Mouse (Mus musculus) hindbrain, embryonic 13.5 days (tissue): ENCODE measurements around the gene Bmpr1a. TPM values are rescaled to one million over a fixed set of nuclear protein-coding genes. Genes with fewer than 3 reads are reported as not detected.
A peak's percentile ranks its signal among the peaks of the same experiment; 100 is the strongest.

Experiments used
- ATAC-seq: fragments of 200-750 bp; cut with Nextera tagmentation; 2 replicates; pipeline ENCODE4 v1.8.0; 2017; ENCODE audit warnings: moderate TSS enrichment; ENCODE audit not compliant: low FRiP score
- H3K27ac ChIP-seq: fragments of 300-500 bp; sonication (generic); 2 replicates; pipeline ENCODE4 v1.5.1; 2015; ENCODE audit warnings: inconsistent platforms, mild to moderate bottlenecking, moderate library complexity
- H3K27me3 ChIP-seq: fragments of 300-500 bp; sonication (generic); 2 replicates; pipeline ENCODE4 v1.6.1; 2015; ENCODE audit warnings: mild to moderate bottlenecking, inconsistent platforms
- H3K36me3 ChIP-seq: fragments of 300-500 bp; sonication (generic); 2 replicates; pipeline ENCODE4 v1.6.1; 2015; ENCODE audit warnings: mild to moderate bottlenecking, inconsistent platforms
- H3K4me1 ChIP-seq: fragments of 300-500 bp; sonication (generic); replicated peaks from 2 replicates; pipeline ENCODE4 v1.6.1; 2015; ENCODE audit warnings: inconsistent platforms
- H3K4me2 ChIP-seq: fragments of 300-500 bp; sonication (generic); 2 replicates; pipeline ENCODE4 v1.6.1; 2015; ENCODE audit warnings: inconsistent platforms, mild to moderate bottlenecking, moderate library complexity
- H3K4me3 ChIP-seq: fragments of 300-500 bp; sonication (generic); 2 replicates; pipeline ENCODE4 v1.5.1; 2015; ENCODE audit warnings: mild to moderate bottlenecking, inconsistent platforms
- H3K9ac ChIP-seq: fragments of 300-500 bp; sonication (generic); 2 replicates; pipeline ENCODE4 v1.6.1; 2015; ENCODE audit warnings: mild to moderate bottlenecking, inconsistent platforms
- H3K9me3 ChIP-seq: fragments of 300-500 bp; sonication (generic); 2 replicates; pipeline ENCODE4 v1.6.1; 2016; ENCODE audit warnings: inconsistent platforms
- WGBS: fragments of 180-500 bp; shearing (Covaris S2); methylation state at CpG from one replicate; pipeline ENCODE4 v1.1.7; 2015; 5-methylcytosine and 5-hydroxymethylcytosine counted together
- polyA plus RNA-seq: library from polyadenylated mRNA; unstranded; fragments of >200 nt; fragmentation: Nextera tagmentation; extraction: Ambion mirVana; gene quantifications from 2 replicates; pipeline ENCODE4 v1.2.1, GENCODE M21; 2015

Gene Bmpr1a
- polyA plus RNA-seq, 1 experiment from 2014 or later: 20.5 TPM

GRCm38 (mm10) chr14:34503759-34504158 lies 618 bp upstream of the Bmpr1a start:
- H3K27ac ChIP-seq: no peak overlapping the region
- WGBS: 33% methylated on average over 6 of the region's 6 CpGs
- no peaks in the 10 kb centered on the region for H3K36me3 ChIP-seq
- H3K4me3 ChIP-seq: peak overlapping the region; percentile 88; the same call in 1 of the 2 replicates
- peaks cover 41% of the 10 kb centered on the region for H3K4me1 ChIP-seq
- no peak for ATAC-seq
- H3K9me3 ChIP-seq: no peaks in the 10 kb centered on the region
- peak overlapping the region; percentile 73 for H3K4me2 ChIP-seq
- H3K9ac ChIP-seq: no peak overlapping the region
- 0 out of 2 replicates have a peak, but pooled peaks cover 5% of the 10 kb centered on the region for H3K27me3 ChIP-seq

GRCm38 (mm10) chr14:34502475-34503324 lies 441 bp downstream of the Bmpr1a start:
- Histone ChIP-seq H3K4me1 (peaks cover 39% of the 10 kb centered on the region), H3K4me3 (peak overlapping the region; percentile 88), H3K27me3 (0 out of 2 replicates have a peak, but pooled peaks cover 5% of the 10 kb centered on the region), H3K27ac (peak overlapping the region; percentile 97), H3K9ac (peak overlapping the region; percentile 93), H3K9me3 (no peaks in the 10 kb centered on the region), H3K4me2 (peak overlapping the region; percentile 73), H3K36me3 (no peaks in the 10 kb centered on the region)
- 1% methylated on average over 56 of the region's 115 CpGs for WGBS
- peak; percentile 93 for ATAC-seq

GRCm38 (mm10) chr14:34501804-34502474 lies 1.2 kb downstream of the Bmpr1a start:
- H3K4me2 ChIP-seq: peak overlapping the region; percentile 73
- no peaks in the 10 kb centered on the region for H3K9me3 ChIP-seq
- H3K36me3 ChIP-seq: no peaks in the 10 kb centered on the region
- peak overlapping the region; percentile 93 for H3K9ac ChIP-seq
- WGBS: under 1% methylated on average over 70 of the region's 77 CpGs
- ATAC-seq: peak; percentile 32
- peak overlapping the region; percentile 97 for H3K27ac ChIP-seq
- peak overlapping the region; percentile 88 for H3K4me3 ChIP-seq
- H3K4me1 ChIP-seq: peaks cover 43% of the 10 kb centered on the region
- 0 out of 2 replicates have a peak, but pooled peaks cover 5% of the 10 kb centered on the region for H3K27me3 ChIP-seq

- no peaks in the 10 kb centered on the region for H3K9me3 ChIP-seq
- H3K4me2 ChIP-seq: peak overlapping the region; percentile 73
- H3K4me3 ChIP-seq: peak overlapping the region; percentile 88
- H3K27ac ChIP-seq: peak overlapping the region; percentile 97
- under 1% methylated on average over 16 of the region's 16 CpGs for WGBS
- H3K27me3 ChIP-seq: 0 out of 2 replicates have a peak, but pooled peaks cover 3% of the 10 kb centered on the region
- H3K36me3 ChIP-seq: no peaks in the 10 kb centered on the region
- peaks cover 43% of the 10 kb centered on the region for H3K4me1 ChIP-seq
- no peak for ATAC-seq
- H3K9ac ChIP-seq: peak overlapping the region; percentile 93
These were observed 1.7 kb downstream of the Bmpr1a start for GRCm38 (mm10) chr14:34501447-34501803.

GRCm38 (mm10) chr14:34500309-34500708 lies 2.8 kb downstream of the Bmpr1a start:
- Histone ChIP-seq H3K9ac (peak overlapping the region; percentile 35; the same call in 1 of the 2 replicates), H3K36me3 (no peaks in the 10 kb centered on the region), H3K27ac (no peak overlapping the region), H3K4me1 (peaks cover 43% of the 10 kb centered on the region), H3K4me2 (peak overlapping the region; percentile 73), H3K9me3 (no peaks in the 10 kb centered on the region), H3K4me3 (peak overlapping the region; percentile 88), H3K27me3 (no peaks in the 10 kb centered on the region)
- no peak for ATAC-seq
- WGBS: 5% methylated on average over 4 of the region's 4 CpGs

- Histone ChIP-seq H3K27me3 (no peaks in the 10 kb centered on the region), H3K9ac (peak overlapping the region; percentile 35; the same call in 1 of the 2 replicates), H3K36me3 (no peaks in the 10 kb centered on the region), H3K4me1 (peaks cover 43% of the 10 kb centered on the region), H3K4me2 (peak overlapping the region; percentile 73), H3K4me3 (peak overlapping the region; percentile 88), H3K9me3 (no peaks in the 10 kb centered on the region), H3K27ac (peak overlapping the region; percentile 8; the same call in 1 of the 2 replicates)
- 66% methylated on average over 4 of the region's 4 CpGs for WGBS
- no peak for ATAC-seq
These were observed 3.5 kb downstream of the Bmpr1a start for GRCm38 (mm10) chr14:34499664-34500063.

GRCm38 (mm10) chr14:34497346-34497745 lies 5.8 kb downstream of the Bmpr1a start:
- no peak for ATAC-seq
- Histone ChIP-seq H3K36me3 (no peaks in the 10 kb centered on the region), H3K4me1 (peaks cover 38% of the 10 kb centered on the region), H3K9me3 (no peaks in the 10 kb centered on the region), H3K4me3 (no peak overlapping the region), H3K9ac (no peak overlapping the region), H3K4me2 (no peak overlapping the region), H3K27ac (no peak overlapping the region), H3K27me3 (no peaks in the 10 kb centered on the region)
- WGBS: 79% methylated on average over 3 of the region's 3 CpGs

- WGBS: 96% methylated on average over 3 of the region's 3 CpGs
- H3K4me2 ChIP-seq: no peak overlapping the region
- ATAC-seq: no peak
These were observed 9.5 kb downstream of the Bmpr1a start for GRCm38 (mm10) chr14:34493682-34494081.

GRCm38 (mm10) chr14:34492688-34493087 lies 10.5 kb downstream of the Bmpr1a start:
- 94% methylated on average over 2 of the region's 2 CpGs for WGBS
- H3K9ac ChIP-seq: no peak overlapping the region
- no peaks in the 10 kb centered on the region for H3K36me3 ChIP-seq
- no peak overlapping the region for H3K4me2 ChIP-seq
- no peak for ATAC-seq
- no peak overlapping the region for H3K27ac ChIP-seq
- H3K4me1 ChIP-seq: peaks cover 9% of the 10 kb centered on the region; the same call in 1 of the 2 replicates
- H3K27me3 ChIP-seq: no peaks in the 10 kb centered on the region
- H3K9me3 ChIP-seq: no peaks in the 10 kb centered on the region
- H3K4me3 ChIP-seq: no peak overlapping the region

More at GRCm38 (mm10) chr14:34493682-34494081, 9.5 kb downstream of the Bmpr1a start:
- no peaks in the 10 kb centered on the region for H3K9me3 ChIP-seq
- peaks cover 17% of the 10 kb centered on the region for H3K4me1 ChIP-seq
- H3K4me3 ChIP-seq: no peak overlapping the region
- H3K36me3 ChIP-seq: no peaks in the 10 kb centered on the region
- H3K27me3 ChIP-seq: no peaks in the 10 kb centered on the region
- H3K27ac ChIP-seq: no peak overlapping the region
- no peak overlapping the region for H3K9ac ChIP-seq

- 78% methylated on average over 1 of the region's 1 CpGs for WGBS
- ATAC-seq: no peak
- no peaks in the 10 kb centered on the region for H3K9me3 ChIP-seq
These were observed 12.2 kb downstream of the Bmpr1a start for GRCm38 (mm10) chr14:34490965-34491364.

GRCm38 (mm10) chr14:34489928-34490327 lies 13.2 kb downstream of the Bmpr1a start:
- WGBS: 80% methylated on average over 2 of the region's 2 CpGs

More at GRCm38 (mm10) chr14:34490965-34491364, 12.2 kb downstream of the Bmpr1a start:
- H3K27me3 ChIP-seq: no peaks in the 10 kb centered on the region
- no peak overlapping the region for H3K4me2 ChIP-seq
- H3K4me3 ChIP-seq: no peak overlapping the region
- H3K9ac ChIP-seq: no peak overlapping the region
- H3K4me1 ChIP-seq: peaks cover 5% of the 10 kb centered on the region; the same call in 1 of the 2 replicates
- no peaks in the 10 kb centered on the region for H3K36me3 ChIP-seq
- H3K27ac ChIP-seq: no peak overlapping the region

GRCm38 (mm10) chr14:34486169-34486568 lies 17.0 kb downstream of the Bmpr1a start:
- Histone ChIP-seq H3K9ac (no peak overlapping the region), H3K9me3 (no peaks in the 10 kb centered on the region), H3K4me1 (peaks cover 26% of the 10 kb centered on the region), H3K4me2 (no peak overlapping the region), H3K27me3 (no peaks in the 10 kb centered on the region), H3K4me3 (no peak overlapping the region), H3K36me3 (no peaks in the 10 kb centered on the region), H3K27ac (no peak overlapping the region)
- no peak for ATAC-seq
- WGBS: 72% methylated on average over 8 of the region's 8 CpGs

More at GRCm38 (mm10) chr14:34489928-34490327, 13.2 kb downstream of the Bmpr1a start:
- H3K4me3 ChIP-seq: no peak overlapping the region
- ATAC-seq: no peak
- no peak overlapping the region for H3K27ac ChIP-seq
- peaks cover 10% of the 10 kb centered on the region for H3K4me1 ChIP-seq
- no peaks in the 10 kb centered on the region for H3K9me3 ChIP-seq
- no peak overlapping the region for H3K4me2 ChIP-seq
- no peaks in the 10 kb centered on the region for H3K27me3 ChIP-seq
- H3K9ac ChIP-seq: no peak overlapping the region
- no peaks in the 10 kb centered on the region for H3K36me3 ChIP-seq
